Mouse (Mus musculus) heart, embryonic 14.5 days (tissue): ENCODE data around the gene Ankub1. TPM values are rescaled to one million over a fixed set of nuclear protein-coding genes. Genes with fewer than 3 reads are reported as not detected.
A peak's percentile ranks its signal among the peaks of the same experiment; 100 is the strongest.

Experiments
- ATAC-seq: fragments of 200-750 bp; cut with Nextera tagmentation; 2 replicates; pipeline ENCODE4 v1.8.0; 2017; ENCODE audit warnings: low read depth, moderate TSS enrichment; ENCODE audit not compliant: insufficient number of reproducible peaks, insufficient read depth, low FRiP score
- H3K27ac ChIP-seq, 2 experiments: fragments of 200-500 bp in 1 of 2; fragments of 300-500 bp in 1 of 2; sonication (generic) in 1 of 2; replicated peaks in 1 of 2; 2 replicates each; pipeline ENCODE4 v1.5.1; 2012 to 2014; ENCODE audit warnings: low read depth in 2 of 2, low read length in 2 of 2, control low read depth in 1 of 2, mild to moderate bottlenecking in 1 of 2, mixed read lengths in 1 of 2; ENCODE audit not compliant: control insufficient read depth in 1 of 2, insufficient read depth in 1 of 2
- H3K27me3 ChIP-seq: fragments of 300-500 bp; sonication (generic); 2 replicates; pipeline ENCODE4 v1.6.1; 2014; ENCODE audit warnings: mild to moderate bottlenecking, low read length, control low read depth; ENCODE audit not compliant: control insufficient read depth, insufficient read depth
- H3K36me3 ChIP-seq: fragments of 300-500 bp; sonication (generic); 2 replicates; pipeline ENCODE4 v1.6.1; 2014; ENCODE audit warnings: mild to moderate bottlenecking, control low read depth, low read length, mixed read lengths; ENCODE audit not compliant: control insufficient read depth, insufficient read depth
- H3K4me1 ChIP-seq, 2 experiments: fragments of 200-500 bp in 1 of 2; fragments of 300-500 bp in 1 of 2; sonication (generic) in 1 of 2; 2 replicates each; pipeline ENCODE4 v1.6.1; 2012 to 2014; ENCODE audit warnings: low read length in 2 of 2, control low read depth in 1 of 2, mixed read lengths in 1 of 2; ENCODE audit not compliant: control insufficient read depth in 2 of 2, insufficient read depth in 2 of 2
- H3K4me2 ChIP-seq: fragments of 300-500 bp; sonication (generic); 2 replicates; pipeline ENCODE4 v1.6.1; 2014; ENCODE audit warnings: mild to moderate bottlenecking, low read length
- H3K4me3 ChIP-seq, 2 experiments: fragments of 200-500 bp in 1 of 2; fragments of 300-500 bp in 1 of 2; sonication (generic) in 1 of 2; 2 replicates each; pipeline ENCODE4 v1.5.1; 2012 to 2014; ENCODE audit warnings: low read length in 2 of 2, mild to moderate bottlenecking in 2 of 2, control low read depth in 1 of 2, low read depth in 1 of 2, moderate library complexity in 1 of 2; ENCODE audit not compliant: control insufficient read depth in 1 of 2, insufficient read depth in 1 of 2
- H3K9ac ChIP-seq: fragments of 300-500 bp; sonication (generic); 2 replicates; pipeline ENCODE4 v1.6.1; 2014; ENCODE audit warnings: mild to moderate bottlenecking, low read length
- H3K9me3 ChIP-seq: fragments of 300-500 bp; sonication (generic); 2 replicates; pipeline ENCODE4 v1.6.1; 2016; ENCODE audit warnings: low read length, control low read depth; ENCODE audit not compliant: control insufficient read depth
- WGBS: fragments of 180-500 bp; shearing (Covaris S2); extraction: QIAGEN DNeasy Blood & Tissue Kit; methylation state at CpG from one replicate; pipeline ENCODE4 v1.1.7; 2014; 5-methylcytosine and 5-hydroxymethylcytosine counted together
- polyA plus RNA-seq: library from polyadenylated mRNA; unstranded; fragments of >200 nt; fragmentation: Nextera tagmentation; extraction: Ambion mirVana; gene quantifications from 2 replicates; pipeline ENCODE4 v1.2.1, GENCODE M21; 2014

Gene Ankub1
- polyA plus RNA-seq, 1 experiment from 2014 or later, result not detected

- Histone ChIP-seq H3K27me3 (no peaks in the 10 kb centered on the region), H3K4me1 (no peaks in the 10 kb centered on the region), H3K36me3 (no peaks in the 10 kb centered on the region), H3K27ac (no peak overlapping the region), H3K9ac (no peak overlapping the region), H3K4me3 (no peak overlapping the region), H3K9me3 (no peaks in the 10 kb centered on the region), H3K4me2 (no peak overlapping the region)
- ATAC-seq, result no peak
- WGBS, result 81% methylated on average over 4 of the region's 4 CpGs
Measured at GRCm38 (mm10) chr3:57696249-57696648, 3.6 kb upstream of the Ankub1 start.

- H3K4me1 ChIP-seq, result no peaks in the 10 kb centered on the region
- no peak overlapping the region for H3K9ac ChIP-seq
- no peak overlapping the region for H3K27ac ChIP-seq
- 73% methylated on average over 4 of the region's 4 CpGs for WGBS
- no peaks in the 10 kb centered on the region for H3K36me3 ChIP-seq
- H3K9me3 ChIP-seq, result no peaks in the 10 kb centered on the region
- no peak for ATAC-seq
- no peak overlapping the region for H3K4me3 ChIP-seq
- H3K27me3 ChIP-seq, result no peaks in the 10 kb centered on the region
- H3K4me2 ChIP-seq, result no peak overlapping the region
Measured at GRCm38 (mm10) chr3:57691772-57692171, 827 bp downstream of the Ankub1 start.

DNA sequence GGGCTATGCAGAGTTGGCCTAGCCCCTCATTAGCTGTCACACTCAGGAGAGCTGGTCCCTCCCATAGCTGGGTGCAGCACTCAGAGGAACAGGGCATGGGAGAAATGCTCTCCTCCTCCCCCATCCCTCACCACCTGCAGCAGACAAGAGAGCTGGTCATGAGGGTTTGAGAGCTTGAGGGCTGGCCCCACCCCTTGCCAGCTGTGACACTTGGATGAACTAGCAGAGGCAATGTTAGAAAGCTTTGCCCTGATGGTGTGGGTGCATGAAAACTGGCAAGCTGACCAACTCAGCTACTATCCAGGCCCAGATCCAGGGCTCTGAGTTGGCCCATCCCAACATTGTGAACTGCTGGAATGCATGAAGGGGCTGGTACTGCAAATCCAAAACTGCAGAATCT is 14.8 kb downstream of the Ankub1 start:
- Histone ChIP-seq H3K9me3 (no peaks in the 10 kb centered on the region), H3K9ac (no peak overlapping the region), H3K4me1 (no peaks in the 10 kb centered on the region), H3K27me3 (no peaks in the 10 kb centered on the region), H3K4me2 (no peak overlapping the region), H3K4me3 (no peak overlapping the region), H3K36me3 (no peaks in the 10 kb centered on the region), H3K27ac (no peak overlapping the region)
- no peak for ATAC-seq

DNA sequence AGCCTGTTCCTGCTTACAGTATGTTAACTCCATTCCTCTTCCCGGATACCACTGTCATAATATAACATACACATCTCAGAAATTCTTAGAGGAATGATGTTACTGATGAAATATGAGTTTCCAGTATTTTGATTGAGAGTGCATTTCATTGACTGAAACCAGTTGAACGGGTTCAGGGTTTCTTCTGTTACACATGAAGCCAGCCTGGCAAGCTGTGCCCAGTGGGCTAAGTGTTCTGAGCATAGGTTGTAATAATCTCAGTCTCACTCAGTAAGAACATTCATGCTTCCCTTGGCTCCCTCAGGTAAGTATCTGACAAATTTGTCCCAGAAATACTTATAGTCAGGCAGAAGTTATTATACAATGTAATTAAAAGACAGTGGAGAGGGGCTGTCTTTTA is 18.5 kb downstream of the Ankub1 start:
- no peak overlapping the region for H3K4me2 ChIP-seq
- no peak overlapping the region for H3K27ac ChIP-seq
- H3K4me1 ChIP-seq, result no peaks in the 10 kb centered on the region
- H3K27me3 ChIP-seq, result no peaks in the 10 kb centered on the region
- H3K36me3 ChIP-seq, result no peaks in the 10 kb centered on the region
- WGBS, result 82% methylated on average over 2 of the region's 2 CpGs
- ATAC-seq, result no peak
- no peaks in the 10 kb centered on the region for H3K9me3 ChIP-seq
- no peak overlapping the region for H3K4me3 ChIP-seq
- no peak overlapping the region for H3K9ac ChIP-seq

GRCm38 (mm10) chr3:57673586-57673985 is 19.0 kb downstream of the Ankub1 start:
- Histone ChIP-seq H3K27me3 (no peaks in the 10 kb centered on the region), H3K36me3 (no peaks in the 10 kb centered on the region), H3K27ac (no peak overlapping the region), H3K4me1 (no peaks in the 10 kb centered on the region), H3K4me3 (no peak overlapping the region), H3K4me2 (no peak overlapping the region), H3K9me3 (no peaks in the 10 kb centered on the region), H3K9ac (no peak overlapping the region)
- WGBS, result 84% methylated on average over 4 of the region's 4 CpGs
- no peak for ATAC-seq

- Histone ChIP-seq H3K36me3 (no peaks in the 10 kb centered on the region), H3K27ac (no peak overlapping the region), H3K4me1 (no peaks in the 10 kb centered on the region), H3K4me2 (peak overlapping the region; percentile 62), H3K9me3 (no peaks in the 10 kb centered on the region), H3K27me3 (no peaks in the 10 kb centered on the region), H3K4me3 (peak overlapping the region in 1 of 2 experiments; percentile 27; a peak in 1 of 4 replicates), H3K9ac (peak overlapping the region; percentile 51; the same call in 1 of the 2 replicates)
- ATAC-seq, result 0 out of 2 replicates have a peak, but pooled peaks have one; percentile 21
- 31% methylated on average over 14 of the region's 14 CpGs for WGBS
Measured at GRCm38 (mm10) chr3:57667054-57667723, 25.4 kb downstream of the Ankub1 start.

DNA sequence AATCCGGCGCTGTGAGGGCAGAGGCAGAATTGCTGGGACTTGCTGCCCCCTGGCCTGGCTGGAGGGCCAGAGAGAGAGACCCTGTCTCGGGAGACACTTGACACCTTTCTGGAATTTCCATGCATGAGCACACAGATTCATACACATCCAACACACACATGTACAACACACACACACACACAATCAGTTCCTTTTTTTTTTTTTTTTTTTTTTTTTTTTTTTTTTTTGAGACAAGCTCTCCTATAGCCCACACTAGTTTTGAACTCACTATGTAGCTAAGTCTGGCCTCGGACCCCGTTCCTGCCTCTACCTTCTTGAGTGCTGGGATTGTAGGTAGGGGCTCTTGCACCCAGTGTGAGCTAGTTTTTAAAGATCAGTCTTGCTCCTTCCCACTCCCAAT is 26.7 kb downstream of the Ankub1 start:
- no peak overlapping the region for H3K27ac ChIP-seq
- no peak for ATAC-seq
- H3K4me3 ChIP-seq, result no peak overlapping the region
- no peaks in the 10 kb centered on the region for H3K4me1 ChIP-seq
- no peaks in the 10 kb centered on the region for H3K36me3 ChIP-seq
- H3K27me3 ChIP-seq, result no peaks in the 10 kb centered on the region
- no peak overlapping the region for H3K4me2 ChIP-seq
- WGBS, result 78% methylated on average over 5 of the region's 5 CpGs
- H3K9me3 ChIP-seq, result no peaks in the 10 kb centered on the region
- H3K9ac ChIP-seq, result no peak overlapping the region

DNA sequence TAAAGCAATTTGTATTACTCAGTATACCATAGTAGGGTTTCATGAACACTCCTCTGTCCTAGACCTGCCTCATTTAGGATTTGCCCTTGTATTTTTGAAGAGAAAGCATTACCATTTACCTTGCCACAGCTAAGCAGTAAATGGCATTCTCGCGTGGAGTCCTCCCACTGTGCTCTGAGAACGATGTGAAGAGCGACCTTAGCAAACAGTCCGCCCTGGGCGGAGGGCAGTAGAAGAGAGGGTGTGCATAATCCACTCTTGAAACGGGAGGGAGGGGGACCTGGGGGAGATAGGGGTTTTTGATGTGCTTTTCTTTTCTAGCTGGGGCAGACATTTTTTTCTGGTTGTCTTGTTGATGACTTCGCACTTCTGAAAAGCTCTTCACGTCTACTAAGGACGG is 27.9 kb downstream of the Ankub1 start:
- H3K27ac ChIP-seq, result no peak overlapping the region
- H3K4me2 ChIP-seq, result no peak overlapping the region
- no peaks in the 10 kb centered on the region for H3K27me3 ChIP-seq
- H3K9me3 ChIP-seq, result no peaks in the 10 kb centered on the region
- H3K9ac ChIP-seq, result no peak overlapping the region
- WGBS, result 63% methylated on average over 10 of the region's 10 CpGs
- no peak for ATAC-seq
- H3K4me1 ChIP-seq, result no peaks in the 10 kb centered on the region
- no peaks in the 10 kb centered on the region for H3K36me3 ChIP-seq
- no peak overlapping the region for H3K4me3 ChIP-seq
